Mouse (Mus musculus) kidney, adult 2 months (tissue): ENCODE results near the gene Ube2o.

Experiments used
- CTCF ChIP-seq: fragments of 200-500 bp; conservative IDR thresholded peaks from 2 replicates; pipeline ENCODE4 v1.5.1; 2011; ENCODE audit warnings: low read depth, mild to moderate bottlenecking, control low read depth, low read length, moderate library complexity, mixed read lengths; ENCODE audit not compliant: insufficient read depth, insufficient read length
- POLR2A ChIP-seq: fragments of 200-500 bp; IDR thresholded peaks from one replicate; pipeline ENCODE4 v1.6.1; 2011; ENCODE audit warnings: low read depth, low read length, control low read depth

GRCm38 (mm10) chr11:116596766-116597165 is 15.5 kb upstream of the Ube2o start:
- TF ChIP-seq CTCF (no peak), POLR2A (no peak)
